Mouse (Mus musculus): ENCODE measurements around the gene Cyp2g1. TPM values are rescaled to one million over a fixed set of nuclear protein-coding genes. Genes with fewer than 3 reads are reported as not detected.
A peak's percentile ranks its signal among the peaks of the same experiment; 100 is the strongest.

Gene Cyp2g1
- polyA plus RNA-seq (2014; fragmentation: Nextera tagmentation; extraction: Ambion mirVana): not detected in 2 replicates

- ATAC-seq (replicated peaks; ENCODE audit: low FRiP score, low TSS enrichment, low read depth) (no peak), DNase-seq (ENCODE audit: low spot score) (no peak)
- Histone ChIP-seq H3K9ac (ENCODE audit: low read length) (no peak within 1 kb of the TSS), H3K9me3 (ENCODE audit: control insufficient read depth, low read length) (no peaks in the 10 kb centered on the region), H3K4me3 (ENCODE audit: low read depth, low read length) (no peak within 1 kb of the TSS), H3K36me3 (ENCODE audit: control insufficient read depth, insufficient read depth, low read length) (no peaks in the 10 kb centered on the region), H3K4me2 (ENCODE audit: low read length) (no peak within 1 kb of the TSS), H3K27me3 (replicated peaks; ENCODE audit: control insufficient read depth, insufficient read depth, low read length) (no peaks in the 10 kb centered on the region), H3K27ac (ENCODE audit: low read depth) (no peak within 1 kb of the TSS), H3K4me1 (replicated peaks; ENCODE audit: control insufficient read depth, insufficient read depth, low read length) (no peaks in the 10 kb centered on the region)
- WGBS: 89% methylated on average over 2 of the region's 2 CpGs
Measured at GRCm38 (mm10) chr7:26808592-26808991, at the start of gene Cyp2g1. Cyp2g1 (plus strand) TSS chr7:26808892.

- WGBS: 46% methylated on average over 1 of the region's 1 CpGs
- DNase-seq (ENCODE audit: low spot score) (no peak), ATAC-seq (replicated peaks; ENCODE audit: low FRiP score, low TSS enrichment, low read depth) (no peak)
Measured at GRCm38 (mm10) chr7:26767084-26767483, 41.6 kb upstream of the Cyp2g1 start.

GRCm38 (mm10) chr7:26769881-26770470, 38.7 kb upstream of the Cyp2g1 start:
- H3K9me3 ChIP-seq (ENCODE audit: control insufficient read depth, low read length): no peaks in the 10 kb centered on the region
- H3K4me2 ChIP-seq (ENCODE audit: low read length): no peak overlapping the region
- 77% methylated on average over 9 of the region's 9 CpGs for WGBS
- no peaks in the 10 kb centered on the region for H3K4me1 ChIP-seq (replicated peaks; ENCODE audit: control insufficient read depth, insufficient read depth, low read length)
- H3K27me3 ChIP-seq (replicated peaks; ENCODE audit: control insufficient read depth, insufficient read depth, low read length): no peaks in the 10 kb centered on the region
- no peak overlapping the region for H3K9ac ChIP-seq (ENCODE audit: low read length)
- ATAC-seq (replicated peaks; ENCODE audit: low FRiP score, low TSS enrichment, low read depth): no peak
- no peaks in the 10 kb centered on the region for H3K36me3 ChIP-seq (ENCODE audit: control insufficient read depth, insufficient read depth, low read length)
- H3K4me3 ChIP-seq (ENCODE audit: low read depth, low read length): no peak overlapping the region
- DNase-seq (ENCODE audit: low spot score): no peak
- no peak overlapping the region for H3K27ac ChIP-seq (ENCODE audit: low read depth)

More at GRCm38 (mm10) chr7:26767084-26767483, 41.6 kb upstream of the Cyp2g1 start:
- H3K4me2 ChIP-seq (ENCODE audit: low read length): no peak overlapping the region
- H3K9me3 ChIP-seq (ENCODE audit: control insufficient read depth, low read length): no peaks in the 10 kb centered on the region
- H3K9ac ChIP-seq (ENCODE audit: low read length): no peak overlapping the region
- no peaks in the 10 kb centered on the region for H3K4me1 ChIP-seq (replicated peaks; ENCODE audit: control insufficient read depth, insufficient read depth, low read length)
- no peak overlapping the region for H3K4me3 ChIP-seq (ENCODE audit: low read depth, low read length)
- no peaks in the 10 kb centered on the region for H3K27me3 ChIP-seq (replicated peaks; ENCODE audit: control insufficient read depth, insufficient read depth, low read length)
- H3K27ac ChIP-seq (ENCODE audit: low read depth): no peak overlapping the region
- no peaks in the 10 kb centered on the region for H3K36me3 ChIP-seq (ENCODE audit: control insufficient read depth, insufficient read depth, low read length)

- no peak overlapping the region for H3K9ac ChIP-seq (ENCODE audit: low read length)
- H3K27me3 ChIP-seq (replicated peaks; ENCODE audit: control insufficient read depth, insufficient read depth, low read length): no peaks in the 10 kb centered on the region
- H3K27ac ChIP-seq (ENCODE audit: low read depth): no peak overlapping the region
- H3K4me3 ChIP-seq (ENCODE audit: low read depth, low read length): no peak overlapping the region
- 83% methylated on average over 3 of the region's 3 CpGs for WGBS
- ATAC-seq (replicated peaks; ENCODE audit: low FRiP score, low TSS enrichment, low read depth) (no peak), DNase-seq (ENCODE audit: low spot score) (no peak)
- H3K36me3 ChIP-seq (ENCODE audit: control insufficient read depth, insufficient read depth, low read length): no peaks in the 10 kb centered on the region
- no peaks in the 10 kb centered on the region for H3K9me3 ChIP-seq (ENCODE audit: control insufficient read depth, low read length)
- H3K4me1 ChIP-seq (replicated peaks; ENCODE audit: control insufficient read depth, insufficient read depth, low read length): no peaks in the 10 kb centered on the region
- no peak overlapping the region for H3K4me2 ChIP-seq (ENCODE audit: low read length)
Measured at GRCm38 (mm10) chr7:26772866-26773586, 35.7 kb upstream of the Cyp2g1 start.

- Histone ChIP-seq H3K27ac (ENCODE audit: low read depth) (no peak overlapping the region), H3K9me3 (ENCODE audit: control insufficient read depth, low read length) (no peaks in the 10 kb centered on the region), H3K27me3 (replicated peaks; ENCODE audit: control insufficient read depth, insufficient read depth, low read length) (no peaks in the 10 kb centered on the region), H3K36me3 (ENCODE audit: control insufficient read depth, insufficient read depth, low read length) (no peaks in the 10 kb centered on the region), H3K4me1 (replicated peaks; ENCODE audit: control insufficient read depth, insufficient read depth, low read length) (no peaks in the 10 kb centered on the region), H3K9ac (ENCODE audit: low read length) (no peak overlapping the region), H3K4me2 (ENCODE audit: low read length) (no peak overlapping the region), H3K4me3 (ENCODE audit: low read depth, low read length) (no peak overlapping the region)
- ATAC-seq (replicated peaks; ENCODE audit: low FRiP score, low TSS enrichment, low read depth) (0 out of 2 replicates have a peak, but pooled peaks have one; percentile 54), DNase-seq (ENCODE audit: low spot score) (no peak)
- 11% methylated on average over 5 of the region's 6 CpGs for WGBS
Measured at GRCm38 (mm10) chr7:26775866-26776265, 32.8 kb upstream of the Cyp2g1 start.

GRCm38 (mm10) chr7:26777806-26778205, 30.9 kb upstream of the Cyp2g1 start:
- no peaks in the 10 kb centered on the region for H3K4me1 ChIP-seq (replicated peaks; ENCODE audit: control insufficient read depth, insufficient read depth, low read length)
- no peak overlapping the region for H3K4me2 ChIP-seq (ENCODE audit: low read length)
- DNase-seq (ENCODE audit: low spot score) (no peak), ATAC-seq (replicated peaks; ENCODE audit: low FRiP score, low TSS enrichment, low read depth) (no peak)
- no peak overlapping the region for H3K27ac ChIP-seq (ENCODE audit: low read depth)
- no peaks in the 10 kb centered on the region for H3K9me3 ChIP-seq (ENCODE audit: control insufficient read depth, low read length)
- no peaks in the 10 kb centered on the region for H3K36me3 ChIP-seq (ENCODE audit: control insufficient read depth, insufficient read depth, low read length)
- WGBS: 51% methylated on average over 2 of the region's 2 CpGs
- no peaks in the 10 kb centered on the region for H3K27me3 ChIP-seq (replicated peaks; ENCODE audit: control insufficient read depth, insufficient read depth, low read length)
- H3K9ac ChIP-seq (ENCODE audit: low read length): no peak overlapping the region
- H3K4me3 ChIP-seq (ENCODE audit: low read depth, low read length): no peak overlapping the region

GRCm38 (mm10) chr7:26778474-26778873, 30.2 kb upstream of the Cyp2g1 start:
- H3K9ac ChIP-seq (ENCODE audit: low read length): no peak overlapping the region
- no peaks in the 10 kb centered on the region for H3K36me3 ChIP-seq (ENCODE audit: control insufficient read depth, insufficient read depth, low read length)
- H3K9me3 ChIP-seq (ENCODE audit: control insufficient read depth, low read length): no peaks in the 10 kb centered on the region
- DNase-seq (ENCODE audit: low spot score) (peak; percentile 69), ATAC-seq (replicated peaks; ENCODE audit: low FRiP score, low TSS enrichment, low read depth) (no peak)
- WGBS: 28% methylated on average over 6 of the region's 6 CpGs
- H3K4me2 ChIP-seq (ENCODE audit: low read length): no peak overlapping the region
- H3K27me3 ChIP-seq (replicated peaks; ENCODE audit: control insufficient read depth, insufficient read depth, low read length): no peaks in the 10 kb centered on the region
- no peak overlapping the region for H3K27ac ChIP-seq (ENCODE audit: low read depth)
- H3K4me1 ChIP-seq (replicated peaks; ENCODE audit: control insufficient read depth, insufficient read depth, low read length): no peaks in the 10 kb centered on the region
- no peak overlapping the region for H3K4me3 ChIP-seq (ENCODE audit: low read depth, low read length)

GRCm38 (mm10) chr7:26779799-26780416, 28.8 kb upstream of the Cyp2g1 start:
- H3K27me3 ChIP-seq (replicated peaks; ENCODE audit: control insufficient read depth, insufficient read depth, low read length): no peaks in the 10 kb centered on the region
- H3K4me1 ChIP-seq (replicated peaks; ENCODE audit: control insufficient read depth, insufficient read depth, low read length): no peaks in the 10 kb centered on the region
- DNase-seq (ENCODE audit: low spot score): no peak
- no peak overlapping the region for H3K4me2 ChIP-seq (ENCODE audit: low read length)
- ATAC-seq (replicated peaks; ENCODE audit: low FRiP score, low TSS enrichment, low read depth): no peak
- H3K9me3 ChIP-seq (ENCODE audit: control insufficient read depth, low read length): no peaks in the 10 kb centered on the region
- no peak overlapping the region for H3K27ac ChIP-seq (ENCODE audit: low read depth)
- H3K36me3 ChIP-seq (ENCODE audit: control insufficient read depth, insufficient read depth, low read length): no peaks in the 10 kb centered on the region
- no peak overlapping the region for H3K9ac ChIP-seq (ENCODE audit: low read length)
- H3K4me3 ChIP-seq (ENCODE audit: low read depth, low read length): no peak overlapping the region
- 87% methylated on average over 5 of the region's 5 CpGs for whole genome bisulfite sequencing
